Mouse (Mus musculus) midbrain, embryonic 11.5 days (tissue): ENCODE measurements around the gene Nudt7. TPM values are rescaled to one million over a fixed set of nuclear protein-coding genes. Genes with fewer than 3 reads are reported as not detected.

ENCODE experiments used
- ATAC-seq: fragments of 200-750 bp; cut with Nextera tagmentation; 2 replicates; pipeline ENCODE4 v1.8.0; 2017; ENCODE audit warnings: moderate TSS enrichment, moderate library complexity; ENCODE audit not compliant: low FRiP score
- DNase-seq: peaks from one replicate; pipeline ENCODE4 v3.0.0; 2015; ENCODE audit warnings: low spot score; ENCODE audit errors: missing footprints
- H3K27ac ChIP-seq: fragments of 300-500 bp; sonication (generic); 2 replicates; pipeline ENCODE4 v1.5.1; 2014; ENCODE audit warnings: low read depth, low read length
- H3K27me3 ChIP-seq: fragments of 300-500 bp; sonication (generic); 2 replicates; pipeline ENCODE4 v1.6.1; 2014; ENCODE audit warnings: mild to moderate bottlenecking, low read length, moderate library complexity, mixed read lengths; ENCODE audit not compliant: control insufficient read depth, insufficient read depth
- H3K36me3 ChIP-seq: fragments of 300-500 bp; sonication (generic); 2 replicates; pipeline ENCODE4 v1.6.1; 2014; ENCODE audit warnings: mild to moderate bottlenecking, low read length, moderate library complexity, mixed read lengths; ENCODE audit not compliant: control insufficient read depth, insufficient read depth
- H3K4me1 ChIP-seq: fragments of 300-500 bp; sonication (generic); 2 replicates; pipeline ENCODE4 v1.6.1; 2014; ENCODE audit warnings: low read length; ENCODE audit not compliant: control insufficient read depth, insufficient read depth
- H3K4me2 ChIP-seq: fragments of 300-500 bp; sonication (generic); 2 replicates; pipeline ENCODE4 v1.6.1; 2014; ENCODE audit warnings: mild to moderate bottlenecking, moderate library complexity
- H3K4me3 ChIP-seq: fragments of 300-500 bp; sonication (generic); 2 replicates; pipeline ENCODE4 v1.5.1; 2014; ENCODE audit warnings: low read depth, low read length
- H3K9ac ChIP-seq: fragments of 300-500 bp; sonication (generic); 2 replicates; pipeline ENCODE4 v1.6.1; 2014; ENCODE audit warnings: low read length
- H3K9me3 ChIP-seq: fragments of 300-500 bp; sonication (generic); 2 replicates; pipeline ENCODE4 v1.6.1; 2016; ENCODE audit warnings: low read length; ENCODE audit not compliant: control insufficient read depth
- WGBS: fragments of 180-500 bp; shearing (Covaris S2); extraction: QIAGEN DNeasy Blood & Tissue Kit; methylation state at CpG from one replicate; pipeline ENCODE4 v1.1.7; 2014; 5-methylcytosine and 5-hydroxymethylcytosine counted together
- polyA plus RNA-seq: library from polyadenylated mRNA; unstranded; fragments of >200 nt; fragmentation: Nextera tagmentation; extraction: Ambion mirVana; gene quantifications from 2 replicates; pipeline ENCODE4 v1.2.1, GENCODE M21; 2014

The Nudt7 gene
- polyA plus RNA-seq, 1 experiment from 2014 or later: 9.8 TPM

GRCm38 (mm10) chr8:114163871-114164270 is 30.5 kb downstream of the Nudt7 start:
- 88% methylated on average over 3 of the region's 3 CpGs for WGBS

GRCm38 (mm10) chr8:114164444-114165096 is 31.2 kb downstream of the Nudt7 start:
- no peak for DNase-seq
- H3K4me1 ChIP-seq: peaks cover 2% of the 10 kb centered on the region; the same call in 1 of the 2 replicates
- ATAC-seq: no peak
- H3K27me3 ChIP-seq: no peaks in the 10 kb centered on the region
- no peaks in the 10 kb centered on the region for H3K9me3 ChIP-seq
- WGBS: 82% methylated on average over 6 of the region's 6 CpGs
- H3K36me3 ChIP-seq: no peaks in the 10 kb centered on the region
- no peak overlapping the region for H3K9ac ChIP-seq
- no peak overlapping the region for H3K4me3 ChIP-seq
- no peak overlapping the region; the same call in 1 of the 2 replicates for H3K27ac ChIP-seq
- no peak overlapping the region for H3K4me2 ChIP-seq

More at GRCm38 (mm10) chr8:114163871-114164270, 30.5 kb downstream of the Nudt7 start:
- Histone ChIP-seq H3K9ac (no peak overlapping the region), H3K4me2 (no peak overlapping the region), H3K4me3 (no peak overlapping the region), H3K4me1 (peaks cover 2% of the 10 kb centered on the region; the same call in 1 of the 2 replicates), H3K27ac (no peak overlapping the region), H3K9me3 (no peaks in the 10 kb centered on the region), H3K36me3 (no peaks in the 10 kb centered on the region), H3K27me3 (no peaks in the 10 kb centered on the region)
- DNase-seq: no peak
- no peak for ATAC-seq

- no peak for DNase-seq
- H3K27me3 ChIP-seq: no peaks in the 10 kb centered on the region
- no peak overlapping the region for H3K27ac ChIP-seq
- no peaks in the 10 kb centered on the region for H3K36me3 ChIP-seq
- WGBS: 27% methylated on average over 2 of the region's 2 CpGs
- no peak overlapping the region for H3K4me2 ChIP-seq
- no peak overlapping the region for H3K4me3 ChIP-seq
- ATAC-seq: no peak
- no peak overlapping the region for H3K9ac ChIP-seq
- no peaks in the 10 kb centered on the region for H3K9me3 ChIP-seq
- peaks cover 2% of the 10 kb centered on the region; the same call in 1 of the 2 replicates for H3K4me1 ChIP-seq
Measured at GRCm38 (mm10) chr8:114165741-114166140, 32.4 kb downstream of the Nudt7 start.

- Histone ChIP-seq H3K9ac (no peak overlapping the region), H3K27me3 (no peaks in the 10 kb centered on the region), H3K27ac (no peak overlapping the region), H3K4me3 (no peak overlapping the region), H3K4me2 (no peak overlapping the region), H3K4me1 (no peaks in the 10 kb centered on the region), H3K9me3 (no peaks in the 10 kb centered on the region), H3K36me3 (no peaks in the 10 kb centered on the region)
- ATAC-seq (no peak), DNase-seq (no peak)
- 68% methylated on average over 3 of the region's 3 CpGs for WGBS
Measured at GRCm38 (mm10) chr8:114176721-114177120, 43.4 kb downstream of the Nudt7 start.

- H3K9me3 ChIP-seq: no peaks in the 10 kb centered on the region
- ATAC-seq (no peak), DNase-seq (no peak)
- WGBS: 87% methylated on average over 5 of the region's 5 CpGs
- H3K4me2 ChIP-seq: no peak overlapping the region
- H3K27ac ChIP-seq: no peak overlapping the region
- no peaks in the 10 kb centered on the region for H3K4me1 ChIP-seq
- H3K27me3 ChIP-seq: no peaks in the 10 kb centered on the region
- H3K4me3 ChIP-seq: no peak overlapping the region
- no peaks in the 10 kb centered on the region for H3K36me3 ChIP-seq
- H3K9ac ChIP-seq: no peak overlapping the region
Measured at GRCm38 (mm10) chr8:114193334-114193733, 60.0 kb downstream of the Nudt7 start.

GRCm38 (mm10) chr8:114198990-114199389 is 65.6 kb downstream of the Nudt7 start:
- Histone ChIP-seq H3K4me3 (no peak overlapping the region), H3K9ac (no peak overlapping the region), H3K9me3 (no peaks in the 10 kb centered on the region), H3K4me2 (no peak overlapping the region), H3K27me3 (no peaks in the 10 kb centered on the region), H3K27ac (no peak overlapping the region), H3K4me1 (peaks cover 6% of the 10 kb centered on the region), H3K36me3 (no peaks in the 10 kb centered on the region)
- DNase-seq (no peak), ATAC-seq (no peak)
- WGBS: 78% methylated on average over 2 of the region's 2 CpGs

Other genes with a start within 250 kb of the Nudt7 start
- gene Vat1l, start 72.1 kb downstream of the Nudt7 start, polyA plus RNA-seq: 15.0 and 16.1 TPM in 2 replicates